26 mouse cellular contexts compared by ENCODE assay signal in genomic region chr6:50735825-50736224, GRCm38 (mm10).
DNase-seq lines count a peak whose midpoint lies in the region; ATAC-seq and TF ChIP-seq lines count a peak whose summit lies in the region.
"Had no signal": no experiment of that assay in that cellular context is flagged by ENCODE, and none has a peak within 500 bp of the region (broad histone marks: within the 10 kb centered on the region; RNA-seq: fewer than 3 reads in every experiment).

No protein-coding gene starts in this region.

- 0 out of 2 replicates have a peak, but pooled peaks cover 4% of the 10 kb centered on the region for H3K27me3 ChIP-seq in intestine, postnatal 0 days (replicated peaks; ENCODE audit: control insufficient read depth, insufficient read depth, low read length)
- no peaks in the 10 kb centered on the region for H3K27me3 ChIP-seq in intestine, embryonic 16.5 days (replicated peaks; ENCODE audit: control insufficient read depth, insufficient read depth, low read length)
- no peaks in the 10 kb centered on the region for H3K27me3 ChIP-seq in midbrain, embryonic 14.5 days (ENCODE audit: control insufficient read depth, insufficient read depth, low read length)
- no peaks in the 10 kb centered on the region for H3K27me3 ChIP-seq in midbrain, embryonic 11.5 days (ENCODE audit: control insufficient read depth, insufficient read depth, low read length)
- no peaks in the 10 kb centered on the region for H3K27me3 ChIP-seq in hindbrain, postnatal 0 days (ENCODE audit: insufficient read depth, low read length)
- no peaks in the 10 kb centered on the region for H3K27me3 ChIP-seq in neural tube, embryonic 15.5 days (replicated peaks)
- H3K27me3 ChIP-seq in heart, embryonic 11.5 days (ENCODE audit: control insufficient read depth, insufficient read depth, low read length), result no peaks in the 10 kb centered on the region
- H3K27me3 ChIP-seq: embryonic facial prominence, embryonic 15.5 days; intestine, embryonic 15.5 days had no signal

- H3K4me3 ChIP-seq in intestine, postnatal 0 days (ENCODE audit: low read depth, low read length), result no peak overlapping the region
- no peak overlapping the region for H3K4me3 ChIP-seq in intestine, embryonic 16.5 days (ENCODE audit: low read length)
- H3K4me3 ChIP-seq in midbrain, embryonic 14.5 days (replicated peaks; ENCODE audit: low read depth, low read length), result no peak overlapping the region
- H3K4me3 ChIP-seq in midbrain, embryonic 11.5 days (ENCODE audit: low read depth, low read length), result no peak overlapping the region
- H3K4me3 ChIP-seq in hindbrain, postnatal 0 days (ENCODE audit: low read length), result no peak overlapping the region
- no peak overlapping the region for H3K4me3 ChIP-seq in neural tube, embryonic 15.5 days (replicated peaks)
- no peak overlapping the region for H3K4me3 ChIP-seq in heart, embryonic 11.5 days (ENCODE audit: low read depth, low read length)
- H3K4me3 ChIP-seq: embryonic facial prominence, embryonic 15.5 days; heart, adult 2 months; intestine, embryonic 15.5 days; limb, embryonic 12.5 days; myocyte had no signal

- peak; percentile 52 for DNase-seq in midbrain, embryonic 14.5 days
- no peak for DNase-seq in midbrain, embryonic 11.5 days (ENCODE audit: low spot score, missing footprints)
- DNase-seq in hindbrain, postnatal 0 days (ENCODE audit: low spot score), result peak; percentile 39
- DNase-seq: adrenal gland, postnatal 25 days; cerebellum, adult 11 months; cerebellum, adult 9-11 months; gastrocnemius, postnatal 36 days; heart, adult 2 months; heart, postnatal 4 days; kidney, postnatal 10 days; liver, postnatal 0 days; right cerebral cortex, postnatal 25 days; spleen, adult 18-20 months; thymus, postnatal 14 days had no signal

- H3K27ac ChIP-seq in intestine, postnatal 0 days (ENCODE audit: low read depth, low read length), result no peak overlapping the region
- H3K27ac ChIP-seq in intestine, embryonic 16.5 days (ENCODE audit: low read length), result no peak overlapping the region
- peak overlapping the region; percentile 57; the same call in 1 of the 2 replicates for H3K27ac ChIP-seq in midbrain, embryonic 14.5 days (replicated peaks; ENCODE audit: low read depth, low read length)
- no peak overlapping the region for H3K27ac ChIP-seq in midbrain, embryonic 11.5 days (ENCODE audit: low read depth, low read length)
- no peak overlapping the region for H3K27ac ChIP-seq in hindbrain, postnatal 0 days
- H3K27ac ChIP-seq in neural tube, embryonic 15.5 days (replicated peaks), result peak overlapping the region; percentile 54; the same call in 1 of the 2 replicates
- H3K27ac ChIP-seq in heart, embryonic 11.5 days (ENCODE audit: low read depth, low read length), result no peak overlapping the region
- H3K27ac ChIP-seq: embryonic facial prominence, embryonic 15.5 days; heart, adult 2 months; intestine, embryonic 15.5 days; limb, embryonic 12.5 days; macrophage had no signal

- ATAC-seq in intestine, postnatal 0 days, result no peak
- ATAC-seq in intestine, embryonic 16.5 days, result no peak
- no peak for ATAC-seq in midbrain, embryonic 14.5 days (ENCODE audit: low FRiP score, low TSS enrichment)
- ATAC-seq in midbrain, embryonic 11.5 days (ENCODE audit: low FRiP score), result no peak
- ATAC-seq in hindbrain, postnatal 0 days, result no peak
- no peak for ATAC-seq in neural tube, embryonic 15.5 days (ENCODE audit: low FRiP score)
- ATAC-seq in CD4-positive, CD25-positive, alpha-beta regulatory T cell, adult 4 months, result no peak
- ATAC-seq in heart, embryonic 11.5 days (replicated peaks; ENCODE audit: insufficient number of reproducible peaks, low FRiP score, low TSS enrichment), result no peak
- ATAC-seq: intestine, embryonic 15.5 days; liver, postnatal 0 days; lung, postnatal 0 days had no signal

- no peak overlapping the region for H3K4me2 ChIP-seq in intestine, postnatal 0 days (replicated peaks; ENCODE audit: low read depth)
- H3K4me2 ChIP-seq in intestine, embryonic 16.5 days (ENCODE audit: low read depth, low read length), result no peak overlapping the region
- H3K4me2 ChIP-seq in midbrain, embryonic 14.5 days (ENCODE audit: low read length), result no peak overlapping the region
- H3K4me2 ChIP-seq in midbrain, embryonic 11.5 days, result no peak overlapping the region
- no peak overlapping the region for H3K4me2 ChIP-seq in hindbrain, postnatal 0 days (ENCODE audit: low read depth, low read length)
- H3K4me2 ChIP-seq in neural tube, embryonic 15.5 days, result no peak overlapping the region
- no peak overlapping the region for H3K4me2 ChIP-seq in heart, embryonic 11.5 days
- H3K4me2 ChIP-seq: embryonic facial prominence, embryonic 15.5 days; intestine, embryonic 15.5 days; limb, embryonic 12.5 days; liver, embryonic 11.5 days had no signal

- 0 out of 2 replicates have a peak, but pooled peaks cover 5% of the 10 kb centered on the region for H3K4me1 ChIP-seq in intestine, postnatal 0 days (replicated peaks; ENCODE audit: control insufficient read depth, insufficient read depth, low read length)
- H3K4me1 ChIP-seq in intestine, embryonic 16.5 days (ENCODE audit: control insufficient read depth, insufficient read depth, low read length), result peaks cover 7% of the 10 kb centered on the region
- H3K4me1 ChIP-seq in midbrain, embryonic 14.5 days (ENCODE audit: control insufficient read depth, insufficient read depth, low read length), result 0 out of 2 replicates have a peak, but pooled peaks cover 12% of the 10 kb centered on the region
- H3K4me1 ChIP-seq in midbrain, embryonic 11.5 days (ENCODE audit: control insufficient read depth, insufficient read depth, low read length), result no peaks in the 10 kb centered on the region
- no peaks in the 10 kb centered on the region for H3K4me1 ChIP-seq in hindbrain, postnatal 0 days (ENCODE audit: insufficient read depth, low read length)
- H3K4me1 ChIP-seq in neural tube, embryonic 15.5 days, result peaks cover 19% of the 10 kb centered on the region
- H3K4me1 ChIP-seq in heart, embryonic 11.5 days (ENCODE audit: control insufficient read depth, insufficient read depth, low read length), result no peaks in the 10 kb centered on the region

- no peak overlapping the region for H3K9ac ChIP-seq in intestine, postnatal 0 days (ENCODE audit: low read depth, low read length)
- H3K9ac ChIP-seq in intestine, embryonic 16.5 days (ENCODE audit: low read depth, low read length), result no peak overlapping the region
- 0 out of 2 replicates have a peak overlapping the region, but pooled peaks have one; percentile 3 for H3K9ac ChIP-seq in midbrain, embryonic 14.5 days (replicated peaks; ENCODE audit: low read length)
- no peak overlapping the region for H3K9ac ChIP-seq in midbrain, embryonic 11.5 days (ENCODE audit: low read length)
- no peak overlapping the region for H3K9ac ChIP-seq in hindbrain, postnatal 0 days (replicated peaks; ENCODE audit: low read length)
- no peak overlapping the region for H3K9ac ChIP-seq in neural tube, embryonic 15.5 days (replicated peaks)
- H3K9ac ChIP-seq in heart, embryonic 11.5 days (ENCODE audit: low read depth, low read length), result no peak overlapping the region
- H3K9ac ChIP-seq: embryonic facial prominence, embryonic 15.5 days; intestine, embryonic 15.5 days; limb, embryonic 12.5 days; liver, postnatal 0 days had no signal

- no peaks in the 10 kb centered on the region for H3K9me3 ChIP-seq in intestine, postnatal 0 days (ENCODE audit: control insufficient read depth)
- no peaks in the 10 kb centered on the region for H3K9me3 ChIP-seq in intestine, embryonic 16.5 days (ENCODE audit: control insufficient read depth, low read length)
- H3K9me3 ChIP-seq in midbrain, embryonic 14.5 days (ENCODE audit: control insufficient read depth, low read length), result no peaks in the 10 kb centered on the region
- H3K9me3 ChIP-seq in midbrain, embryonic 11.5 days (ENCODE audit: control insufficient read depth, low read length), result no peaks in the 10 kb centered on the region
- H3K9me3 ChIP-seq in hindbrain, postnatal 0 days (ENCODE audit: low read length), result no peaks in the 10 kb centered on the region
- H3K9me3 ChIP-seq in neural tube, embryonic 15.5 days (replicated peaks), result no peaks in the 10 kb centered on the region
- no peaks in the 10 kb centered on the region for H3K9me3 ChIP-seq in heart, embryonic 11.5 days (replicated peaks; ENCODE audit: control insufficient read depth, low read length)
- H3K9me3 ChIP-seq: embryonic facial prominence, embryonic 15.5 days; intestine, embryonic 15.5 days; limb, embryonic 12.5 days had no signal

- peak; percentile 26; the same call in 1 of the 2 replicates for TF ChIP-seq CTCF in intestine, postnatal 0 days (IDR thresholded peaks at IDR 0.05; ENCODE audit: low read depth)
- TF ChIP-seq CTCF in hindbrain, postnatal 0 days (IDR thresholded peaks at IDR 0.05; ENCODE audit: low read depth), result peak; percentile 50

- WGBS in intestine, postnatal 0 days, result 61% methylated on average over 2 of the region's 2 CpGs
- 45% methylated on average over 2 of the region's 2 CpGs for WGBS in intestine, embryonic 16.5 days
- 41% methylated on average over 2 of the region's 2 CpGs for WGBS in midbrain, embryonic 14.5 days
- 74% methylated on average over 2 of the region's 2 CpGs for WGBS in midbrain, embryonic 11.5 days
- 48% methylated on average over 2 of the region's 2 CpGs for WGBS in hindbrain, postnatal 0 days
- WGBS in neural tube, embryonic 15.5 days, result 35% methylated on average over 2 of the region's 2 CpGs
- 61% methylated on average over 2 of the region's 2 CpGs for WGBS in heart, embryonic 11.5 days (ENCODE audit: insufficient replicate concordance)

- H3K36me3 ChIP-seq in intestine, postnatal 0 days (ENCODE audit: control insufficient read depth, insufficient read depth), result no peaks in the 10 kb centered on the region
- no peaks in the 10 kb centered on the region for H3K36me3 ChIP-seq in intestine, embryonic 16.5 days (ENCODE audit: control insufficient read depth, insufficient read depth, low read length)
- no peaks in the 10 kb centered on the region for H3K36me3 ChIP-seq in midbrain, embryonic 14.5 days (ENCODE audit: control insufficient read depth, insufficient read depth, low read length)
- no peaks in the 10 kb centered on the region for H3K36me3 ChIP-seq in midbrain, embryonic 11.5 days (ENCODE audit: control insufficient read depth, insufficient read depth, low read length)
- no peaks in the 10 kb centered on the region for H3K36me3 ChIP-seq in hindbrain, postnatal 0 days (ENCODE audit: insufficient read depth, low read length)
- no peaks in the 10 kb centered on the region for H3K36me3 ChIP-seq in neural tube, embryonic 15.5 days
- H3K36me3 ChIP-seq in heart, embryonic 11.5 days (ENCODE audit: control insufficient read depth, insufficient read depth, low read length), result no peaks in the 10 kb centered on the region
- H3K36me3 ChIP-seq: embryonic facial prominence, embryonic 15.5 days; intestine, embryonic 15.5 days; limb, embryonic 12.5 days had no signal

Comparison
In these comparisons a context has a peak if more than half of its experiments do, and no peak if none do; other contexts are left out.
1. H3K27ac ChIP-seq: peak in midbrain, embryonic 14.5 days (single experiment) and neural tube, embryonic 15.5 days (single experiment); none in intestine, postnatal 0 days (single experiment), intestine, embryonic 16.5 days (single experiment), midbrain, embryonic 11.5 days (single experiment), hindbrain, postnatal 0 days (single experiment) and heart, embryonic 11.5 days (single experiment).